Mouse (Mus musculus): Measurements from ENCODE around the gene H2-Q10. TPM values are rescaled to one million over a fixed set of nuclear protein-coding genes. Genes with fewer than 3 reads are reported as not detected.

Gene H2-Q10
- polyA plus RNA-seq, 2 experiments = 0.62 to 0.87 TPM

DNA sequence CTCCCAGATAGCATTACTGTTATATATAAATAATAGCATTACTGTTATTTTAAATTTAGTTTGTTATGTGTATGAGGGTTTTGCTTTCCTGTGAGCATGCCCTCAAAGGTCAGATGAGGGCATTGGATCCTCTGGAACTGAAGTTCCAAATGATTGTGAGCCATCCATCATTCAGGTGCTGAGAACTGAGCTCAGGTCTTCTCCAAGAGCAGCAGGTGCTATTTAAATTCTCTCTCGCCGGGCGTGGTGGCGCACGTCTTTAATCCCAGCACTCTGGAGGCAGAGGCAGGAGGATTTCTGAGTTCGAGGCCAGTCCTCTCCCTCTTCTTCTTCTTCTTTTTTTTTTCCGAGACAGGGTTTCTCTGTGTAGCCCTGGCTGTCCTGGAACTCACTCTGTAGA is 27.2 kb downstream of the H2-Q10 start:
- H3K4me1 ChIP-seq (ENCODE audit: control insufficient read depth, insufficient read depth, low read length) = peaks cover 3% of the 10 kb centered on the region; the same call in 1 of the 2 replicates
- no peaks in the 10 kb centered on the region for H3K9me3 ChIP-seq (ENCODE audit: control insufficient read depth, low read length)
- DNase-seq (ENCODE audit: low spot score) (no peak), ATAC-seq (ENCODE audit: low FRiP score, low read depth) (no peak)
- no peak overlapping the region for H3K4me2 ChIP-seq (replicated peaks; ENCODE audit: low read depth, low read length, severe bottlenecking)
- no peaks in the 10 kb centered on the region for H3K27me3 ChIP-seq (ENCODE audit: control insufficient read depth, insufficient read depth, low read length)
- no peak overlapping the region for H3K4me3 ChIP-seq (replicated peaks; ENCODE audit: low read length)
- TF ChIP-seq POLR2A (IDR thresholded peaks at IDR 0.05; ENCODE audit: borderline replicate concordance, extremely low read depth, insufficient read depth, insufficient read length) = no peak
- H3K27ac ChIP-seq (replicated peaks; ENCODE audit: low read depth, low read length) = no peak overlapping the region
- no peak overlapping the region for H3K9ac ChIP-seq (ENCODE audit: low read depth, low read length, severe bottlenecking)
- H3K36me3 ChIP-seq (ENCODE audit: control insufficient read depth, insufficient read depth, low read length) = no peaks in the 10 kb centered on the region
- WGBS = 97% methylated on average over 7 of the region's 7 CpGs

DNA sequence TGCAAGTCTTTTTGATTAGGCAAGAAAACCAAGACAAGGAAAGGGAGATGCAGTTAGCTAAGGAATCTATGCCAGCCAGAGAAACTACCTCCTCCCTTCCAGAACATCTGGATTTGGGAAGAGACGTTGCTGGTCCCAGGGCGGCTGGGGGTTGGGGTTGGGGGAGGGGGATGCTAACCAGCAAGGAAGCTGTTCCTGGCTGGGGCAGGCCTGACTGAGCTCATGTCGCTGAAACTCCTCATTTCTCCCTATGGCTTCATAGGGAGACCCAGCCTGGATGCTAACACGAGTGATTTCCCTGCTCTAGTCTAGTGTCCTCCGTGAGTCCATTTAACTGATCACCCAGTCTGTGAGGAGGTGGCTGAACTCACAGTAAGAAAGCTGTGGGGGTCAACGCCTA is 32.3 kb downstream of the H2-Q10 start:
- no peak overlapping the region for H3K27ac ChIP-seq (replicated peaks; ENCODE audit: low read depth, low read length)
- 5% methylated on average over 6 of the region's 6 CpGs for WGBS
- TF ChIP-seq POLR2A (IDR thresholded peaks at IDR 0.05; ENCODE audit: borderline replicate concordance, extremely low read depth, insufficient read depth, insufficient read length) = no peak
- no peak overlapping the region for H3K4me3 ChIP-seq (replicated peaks; ENCODE audit: low read length)
- ATAC-seq (ENCODE audit: low FRiP score, low read depth) (no peak; the same call in 1 of the 2 replicates), DNase-seq (ENCODE audit: low spot score) (no peak)
- H3K9me3 ChIP-seq (ENCODE audit: control insufficient read depth, low read length) = no peaks in the 10 kb centered on the region
- no peak overlapping the region for H3K9ac ChIP-seq (ENCODE audit: low read depth, low read length, severe bottlenecking)
- H3K4me1 ChIP-seq (ENCODE audit: control insufficient read depth, insufficient read depth, low read length) = peaks cover 6% of the 10 kb centered on the region; the same call in 1 of the 2 replicates
- no peak overlapping the region for H3K4me2 ChIP-seq (replicated peaks; ENCODE audit: low read depth, low read length, severe bottlenecking)
- no peaks in the 10 kb centered on the region for H3K27me3 ChIP-seq (ENCODE audit: control insufficient read depth, insufficient read depth, low read length)
- H3K36me3 ChIP-seq (ENCODE audit: control insufficient read depth, insufficient read depth, low read length) = no peaks in the 10 kb centered on the region

DNA sequence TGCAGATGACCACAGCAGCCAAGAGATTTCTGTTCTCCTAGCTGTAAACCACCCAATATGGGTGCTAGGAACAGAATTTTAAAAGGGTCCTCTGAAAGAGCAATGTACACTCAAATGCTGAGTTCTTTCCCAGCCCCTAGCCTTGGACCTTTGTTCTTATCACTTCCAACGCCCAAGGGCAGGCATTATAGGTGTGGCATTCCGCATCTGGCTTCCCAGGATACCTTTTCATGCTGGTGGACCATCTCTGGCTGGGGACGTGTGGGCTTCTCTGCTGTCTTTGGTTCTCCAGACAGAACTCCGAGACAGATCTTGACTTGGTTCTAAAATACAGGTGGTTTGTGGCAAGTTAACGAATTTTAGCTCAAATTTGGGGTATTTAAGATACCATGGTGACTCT is 32.9 kb downstream of the H2-Q10 start:
- Histone ChIP-seq H3K27ac (replicated peaks; ENCODE audit: low read depth, low read length) (no peak overlapping the region), H3K9ac (ENCODE audit: low read depth, low read length, severe bottlenecking) (no peak overlapping the region)
- 64% methylated on average over 5 of the region's 5 CpGs for WGBS

DNA sequence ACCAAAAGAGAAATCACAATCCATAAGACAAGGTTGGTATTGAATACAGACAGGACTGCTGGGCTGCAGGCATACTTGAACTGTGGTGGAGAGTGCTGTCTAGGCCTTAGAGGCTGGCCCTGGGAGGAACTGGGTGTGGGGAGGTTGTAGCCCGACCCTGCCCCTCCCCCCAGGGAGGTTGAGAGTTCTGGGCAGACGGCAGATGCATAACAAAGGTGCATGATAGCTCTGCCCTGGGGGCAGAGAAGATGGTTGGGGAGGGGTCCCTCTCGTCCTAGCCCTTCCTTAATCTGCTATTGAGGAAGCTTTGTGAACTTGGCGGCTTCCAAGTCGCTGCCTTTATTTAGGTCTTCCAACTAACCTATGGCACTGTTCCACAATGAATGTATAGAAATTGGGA is 34.0 kb downstream of the H2-Q10 start:
- Histone ChIP-seq H3K27ac (replicated peaks; ENCODE audit: low read depth, low read length) (no peak overlapping the region), H3K27me3 (ENCODE audit: control insufficient read depth, insufficient read depth, low read length) (no peaks in the 10 kb centered on the region), H3K4me1 (ENCODE audit: control insufficient read depth, insufficient read depth, low read length) (peaks cover 6% of the 10 kb centered on the region; the same call in 1 of the 2 replicates), H3K36me3 (ENCODE audit: control insufficient read depth, insufficient read depth, low read length) (no peaks in the 10 kb centered on the region), H3K4me2 (replicated peaks; ENCODE audit: low read depth, low read length, severe bottlenecking) (no peak overlapping the region), H3K4me3 (replicated peaks; ENCODE audit: low read length) (no peak overlapping the region), H3K9me3 (ENCODE audit: control insufficient read depth, low read length) (no peaks in the 10 kb centered on the region), H3K9ac (ENCODE audit: low read depth, low read length, severe bottlenecking) (no peak overlapping the region)
- WGBS = 27% methylated on average over 5 of the region's 5 CpGs
- ATAC-seq (ENCODE audit: low FRiP score, low read depth) (no peak), DNase-seq (ENCODE audit: low spot score) (no peak)
- TF ChIP-seq POLR2A (IDR thresholded peaks at IDR 0.05; ENCODE audit: borderline replicate concordance, extremely low read depth, insufficient read depth, insufficient read length) = no peak

More for the DNA sequence above, 32.9 kb downstream of the H2-Q10 start:
- DNase-seq (ENCODE audit: low spot score) = no peak
- no peak overlapping the region for H3K4me3 ChIP-seq (replicated peaks; ENCODE audit: low read length)
- no peak overlapping the region for H3K4me2 ChIP-seq (replicated peaks; ENCODE audit: low read depth, low read length, severe bottlenecking)
- no peak for ATAC-seq (ENCODE audit: low FRiP score, low read depth)
- H3K4me1 ChIP-seq (ENCODE audit: control insufficient read depth, insufficient read depth, low read length) = peaks cover 6% of the 10 kb centered on the region; the same call in 1 of the 2 replicates
- no peaks in the 10 kb centered on the region for H3K27me3 ChIP-seq (ENCODE audit: control insufficient read depth, insufficient read depth, low read length)
- no peaks in the 10 kb centered on the region for H3K9me3 ChIP-seq (ENCODE audit: control insufficient read depth, low read length)
- TF ChIP-seq POLR2A (IDR thresholded peaks at IDR 0.05; ENCODE audit: borderline replicate concordance, extremely low read depth, insufficient read depth, insufficient read length) = no peak
- no peaks in the 10 kb centered on the region for H3K36me3 ChIP-seq (ENCODE audit: control insufficient read depth, insufficient read depth, low read length)

DNA sequence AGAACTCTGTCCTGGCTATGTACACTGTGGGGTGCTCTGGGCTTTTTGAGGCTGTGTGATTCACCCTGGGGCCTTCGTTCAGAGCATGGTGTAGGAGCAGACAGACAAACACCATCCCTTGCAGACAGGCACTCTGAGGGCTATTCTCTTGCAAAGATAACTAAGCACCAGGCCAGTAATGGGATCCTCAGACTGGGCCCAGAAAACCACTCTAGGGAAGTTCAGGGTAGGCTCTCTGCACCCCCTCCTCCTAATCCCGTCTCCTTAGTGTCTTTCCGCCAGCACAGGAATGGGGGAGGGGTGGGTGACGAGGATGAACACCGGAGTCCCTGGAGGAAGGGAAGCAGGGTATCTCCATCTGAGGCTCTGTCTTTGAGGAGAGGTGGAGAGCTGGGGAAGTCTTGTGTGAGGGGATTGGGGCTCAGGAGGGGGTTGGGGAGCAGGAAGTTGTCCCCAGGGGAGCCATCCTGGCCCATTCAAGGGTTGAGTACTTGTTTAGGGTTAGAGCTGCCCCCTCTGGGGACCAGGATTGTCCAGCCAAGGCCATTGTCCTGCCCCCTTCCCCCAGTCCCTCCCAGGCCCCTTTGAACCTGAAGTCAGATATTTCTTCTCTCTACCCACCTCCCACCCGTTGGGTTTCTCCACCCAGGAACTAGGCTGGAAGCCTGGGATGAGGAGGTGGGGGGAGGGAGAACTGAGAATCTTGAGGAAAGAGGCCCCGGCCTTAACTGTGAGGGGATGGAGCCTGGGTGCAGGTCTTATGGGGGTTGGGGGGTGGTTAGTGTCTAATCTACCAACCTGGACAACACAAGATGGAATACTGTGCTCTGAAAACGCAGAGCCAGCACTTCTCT is 35.0 kb downstream of the H2-Q10 start:
- Histone ChIP-seq H3K4me2 (replicated peaks; ENCODE audit: low read depth, low read length, severe bottlenecking) (no peak overlapping the region), H3K27ac (replicated peaks; ENCODE audit: low read depth, low read length) (no peak overlapping the region), H3K4me3 (replicated peaks; ENCODE audit: low read length) (no peak overlapping the region), H3K36me3 (ENCODE audit: control insufficient read depth, insufficient read depth, low read length) (no peaks in the 10 kb centered on the region), H3K27me3 (ENCODE audit: control insufficient read depth, insufficient read depth, low read length) (no peaks in the 10 kb centered on the region), H3K9ac (ENCODE audit: low read depth, low read length, severe bottlenecking) (no peak overlapping the region), H3K4me1 (ENCODE audit: control insufficient read depth, insufficient read depth, low read length) (peaks cover 6% of the 10 kb centered on the region; the same call in 1 of the 2 replicates), H3K9me3 (ENCODE audit: control insufficient read depth, low read length) (no peaks in the 10 kb centered on the region)
- no peak for TF ChIP-seq POLR2A (IDR thresholded peaks at IDR 0.05; ENCODE audit: borderline replicate concordance, extremely low read depth, insufficient read depth, insufficient read length)
- WGBS = 42% methylated on average over 8 of the region's 8 CpGs
- DNase-seq (ENCODE audit: low spot score) = no peak
- ATAC-seq (ENCODE audit: low FRiP score, low read depth) = no peak

All from limb, embryonic 14.5 days (tissue).